Mouse (Mus musculus): ENCODE measurements around the gene Igsf21. TPM values are rescaled to one million over a fixed set of nuclear protein-coding genes. Genes with fewer than 3 reads are reported as not detected.
A peak's percentile ranks its signal among the peaks of the same experiment; 100 is the strongest.

Gene Igsf21
- total RNA-seq, 4 experiments from 2014 or later = 34.4 to 42.1 (median 38.2) TPM

GRCm38 (mm10) chr4:140200296-140200695, 46.3 kb downstream of the Igsf21 start:
- DNase-seq (ENCODE audit: low spot score in 2 of 2) = no peak

- no peak for DNase-seq (ENCODE audit: low spot score in 2 of 2)
Measured at GRCm38 (mm10) chr4:140196717-140197116, 49.9 kb downstream of the Igsf21 start.

DNA sequence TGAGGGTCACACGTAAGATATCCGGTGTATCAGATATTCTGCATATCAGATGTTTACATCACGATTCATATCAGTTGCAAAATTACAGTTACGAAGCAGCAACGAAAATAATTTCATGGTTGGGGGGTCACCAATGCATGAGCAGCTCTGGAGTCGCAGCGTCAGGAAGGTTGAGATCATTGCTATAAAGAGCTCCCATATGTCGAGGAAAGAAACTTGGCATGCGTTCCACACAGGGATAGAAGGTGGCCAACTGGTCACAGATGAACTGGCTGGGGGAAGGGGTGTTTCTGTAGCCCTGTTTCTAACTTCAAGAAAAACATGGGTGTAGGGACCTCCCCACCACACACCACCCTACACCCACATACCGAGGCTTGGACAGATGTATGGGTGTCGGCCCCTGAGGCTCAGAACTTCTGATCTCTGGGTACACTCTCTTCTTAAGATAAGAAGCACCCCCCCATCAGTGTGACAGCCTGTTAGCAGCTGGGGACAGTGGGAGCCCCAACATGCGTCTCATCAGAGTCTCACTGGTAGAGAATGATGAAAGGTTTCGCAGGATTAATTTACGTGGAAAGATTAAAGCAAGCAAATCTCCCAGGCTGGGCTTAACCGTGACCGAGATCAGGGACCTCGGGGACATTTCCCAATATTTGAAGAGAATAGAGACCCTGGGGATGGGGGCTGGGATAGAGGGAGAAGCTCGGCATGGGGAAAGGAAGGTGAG, 54.1 kb downstream of the Igsf21 start:
- no peak for DNase-seq (ENCODE audit: low spot score in 2 of 2)

GRCm38 (mm10) chr4:140189601-140190000, 57.0 kb downstream of the Igsf21 start:
- DNase-seq (ENCODE audit: low spot score in 2 of 2) = no peak

DNA sequence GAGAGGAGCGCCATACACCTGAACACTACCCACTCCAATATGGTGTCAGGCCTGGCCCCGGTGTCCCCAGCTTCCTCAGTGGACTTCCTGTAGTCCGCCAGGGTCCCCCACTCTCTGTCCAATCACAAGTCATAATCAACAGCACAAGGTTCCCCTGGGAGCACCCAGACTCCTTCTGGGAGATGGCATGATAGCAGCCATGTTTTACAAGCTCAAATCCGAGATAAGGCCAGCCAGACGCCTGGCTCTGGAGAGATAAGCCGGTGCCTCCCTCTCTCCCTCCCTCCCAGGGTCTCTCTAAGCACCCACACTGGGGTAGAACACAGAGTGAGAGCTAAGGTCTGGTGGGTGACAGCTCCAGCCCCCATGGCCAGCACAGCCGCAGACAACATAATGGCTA, 58.0 kb downstream of the Igsf21 start:
- DNase-seq (ENCODE audit: low spot score in 2 of 2) = no peak

DNA sequence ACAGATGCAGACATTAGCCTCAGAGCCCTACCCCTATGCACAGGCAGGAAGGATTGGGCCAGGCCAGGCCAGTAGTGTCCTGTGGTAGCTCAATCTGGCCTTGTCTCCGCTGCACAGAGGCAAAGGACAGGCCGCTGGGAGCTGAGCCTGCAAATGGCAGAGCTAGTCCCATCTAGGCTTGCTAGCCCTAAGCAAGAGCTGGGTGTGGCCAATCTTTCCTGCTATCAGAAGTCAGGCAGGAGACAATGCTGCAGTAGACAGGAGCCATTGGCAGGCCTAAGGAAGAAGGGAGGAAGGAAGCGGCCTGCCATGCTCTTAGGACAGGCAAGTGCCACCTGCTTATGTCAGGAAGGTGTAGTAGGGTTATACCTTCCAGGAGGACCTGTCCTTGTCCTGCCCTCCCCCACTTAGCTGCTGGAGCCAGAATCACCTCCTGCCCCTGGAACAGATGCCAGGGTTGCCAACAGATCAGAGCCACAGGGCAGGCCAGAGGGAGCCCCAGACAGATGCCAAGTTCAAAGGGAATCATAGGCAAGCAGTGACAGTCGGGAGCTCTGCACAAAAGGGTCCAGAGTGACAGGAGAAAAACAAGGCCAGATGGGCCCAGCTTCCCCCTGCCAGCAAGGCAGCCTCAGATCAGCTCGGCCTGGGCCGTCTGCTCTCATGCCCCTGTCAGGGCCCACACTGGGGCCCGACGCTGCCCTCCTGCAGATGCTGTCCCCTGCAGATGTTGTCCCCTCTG, 59.0 kb downstream of the Igsf21 start:
- no peak for DNase-seq (ENCODE audit: low spot score in 2 of 2)

DNA sequence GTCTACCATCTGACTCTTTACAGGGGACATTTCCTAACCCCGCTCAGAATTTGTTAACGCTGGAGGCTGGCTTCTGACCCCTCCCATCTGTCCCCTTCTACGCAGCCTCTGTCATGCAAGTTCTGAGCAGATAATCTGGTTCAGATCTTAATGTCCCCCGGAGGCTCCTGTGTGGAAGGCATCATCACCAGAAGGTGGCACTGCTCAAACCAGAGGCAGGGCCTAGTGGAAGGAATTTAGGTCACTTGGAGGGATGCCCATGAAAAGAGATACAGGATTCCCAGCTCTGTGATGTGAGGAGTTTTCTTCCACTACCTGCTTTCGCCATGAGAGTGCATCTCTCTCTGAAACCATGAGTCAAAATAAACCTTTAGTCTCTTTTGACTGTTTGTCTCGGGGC, 67.0 kb downstream of the Igsf21 start:
- no peak for DNase-seq (ENCODE audit: low spot score in 2 of 2)

- no peak for DNase-seq (ENCODE audit: low spot score in 2 of 2)
Measured at GRCm38 (mm10) chr4:140177055-140177454, 69.5 kb downstream of the Igsf21 start.

DNA sequence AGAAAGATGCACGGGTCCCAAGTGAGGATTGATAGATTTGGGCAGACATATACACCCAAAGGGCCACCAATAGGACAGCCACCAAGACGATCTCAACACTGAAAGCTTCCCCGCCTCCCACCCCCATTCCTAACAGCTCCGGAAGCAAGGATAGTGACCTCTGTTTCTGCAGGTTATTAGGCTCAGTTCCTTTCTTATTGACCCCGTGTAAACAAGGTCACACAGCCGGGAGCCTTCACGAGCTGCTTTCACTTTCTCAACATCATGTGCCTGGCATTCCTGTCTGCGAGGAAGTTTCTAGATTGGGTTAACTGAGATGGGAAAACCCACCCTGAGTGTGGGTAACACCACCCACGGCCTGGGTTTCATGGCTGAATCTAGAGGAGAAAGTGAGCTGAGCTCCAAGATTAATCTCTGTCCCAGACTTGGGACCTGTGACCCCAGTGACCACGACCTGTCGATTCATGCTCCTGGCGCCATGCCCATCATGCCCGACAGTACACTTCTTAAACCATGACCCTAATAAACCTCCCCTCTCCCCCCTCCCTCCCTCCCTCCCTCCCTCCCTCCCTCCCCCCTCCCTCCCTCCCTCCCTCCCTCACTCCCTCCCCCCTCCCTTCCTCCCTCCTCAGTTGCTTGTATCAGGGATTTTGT, 72.7 kb downstream of the Igsf21 start:
- DNase-seq (ENCODE audit: low spot score in 2 of 2) = no peak

- DNase-seq (ENCODE audit: low spot score in 2 of 2) = no peak
Measured at GRCm38 (mm10) chr4:140173084-140173483, 73.5 kb downstream of the Igsf21 start.

DNA sequence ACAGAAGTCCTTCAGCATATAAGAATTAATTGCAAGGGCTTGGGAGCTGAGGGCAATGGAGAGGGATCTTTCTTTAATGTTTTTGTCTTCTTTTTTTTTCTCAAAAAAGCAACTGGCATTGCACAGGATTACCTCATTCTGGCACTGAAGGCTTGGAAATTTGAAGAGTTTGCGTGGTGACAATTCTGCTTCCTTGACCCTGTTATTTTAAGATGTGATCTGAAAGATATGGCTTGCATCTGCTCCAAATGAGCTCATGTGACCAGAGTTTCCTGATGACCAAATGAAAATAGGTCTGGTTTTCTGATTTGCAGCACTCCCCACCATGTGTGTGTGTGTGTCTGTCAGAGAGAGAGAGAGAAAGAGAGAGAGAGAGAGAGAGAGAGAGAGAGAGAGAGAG, 74.7 kb downstream of the Igsf21 start:
- DNase-seq (ENCODE audit: low spot score in 2 of 2) = no peak

- no peak for DNase-seq (ENCODE audit: low spot score in 2 of 2)
Measured at GRCm38 (mm10) chr4:140171189-140171588, 75.4 kb downstream of the Igsf21 start.

DNA sequence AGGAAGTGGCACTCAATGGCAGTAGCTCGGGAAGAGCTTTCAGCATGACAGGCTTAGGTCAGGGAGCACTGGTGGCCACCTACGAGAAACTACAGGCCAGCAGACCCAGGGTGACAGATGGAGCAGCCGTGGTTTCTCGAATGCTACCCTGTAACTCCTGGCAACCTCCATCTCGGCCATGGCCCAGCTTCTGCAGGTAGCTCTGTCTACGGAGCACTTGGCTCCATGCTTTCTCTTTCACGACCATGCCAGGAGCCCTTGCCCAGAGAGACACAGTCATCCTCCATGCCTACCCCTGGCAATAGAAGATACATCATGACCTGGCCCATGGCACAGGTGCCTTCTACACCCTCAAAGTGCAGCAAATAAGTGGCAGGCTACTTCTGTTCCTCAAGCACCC, 80.7 kb downstream of the Igsf21 start:
- no peak for DNase-seq (ENCODE audit: low spot score in 2 of 2)

- no peak for DNase-seq (ENCODE audit: low spot score in 2 of 2)
Measured at GRCm38 (mm10) chr4:140164662-140165061, 81.9 kb downstream of the Igsf21 start.

DNA sequence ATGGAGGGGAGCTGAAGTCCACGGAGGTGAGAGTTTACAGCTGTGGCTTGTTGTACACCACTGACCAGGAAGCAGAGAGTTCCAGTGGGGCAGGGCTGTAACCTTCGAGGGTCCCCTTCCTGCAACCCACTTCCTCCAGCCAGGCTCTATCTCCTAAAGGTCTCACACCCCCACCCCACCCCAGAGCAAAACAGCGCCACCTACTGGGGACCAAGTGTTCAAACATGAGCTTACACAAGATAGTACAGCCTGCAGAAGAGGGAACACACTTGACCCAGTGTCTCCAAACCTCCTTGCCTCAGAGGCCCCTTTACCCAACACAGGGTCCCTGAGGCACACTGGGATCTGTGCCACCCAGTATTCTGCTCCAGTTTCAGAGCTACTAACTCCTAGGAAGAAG, 87.0 kb downstream of the Igsf21 start:
- no peak for DNase-seq (ENCODE audit: low spot score in 2 of 2)

GRCm38 (mm10) chr4:140154899-140155463, 91.6 kb downstream of the Igsf21 start:
- no peak for DNase-seq (ENCODE audit: low spot score in 2 of 2)

DNA sequence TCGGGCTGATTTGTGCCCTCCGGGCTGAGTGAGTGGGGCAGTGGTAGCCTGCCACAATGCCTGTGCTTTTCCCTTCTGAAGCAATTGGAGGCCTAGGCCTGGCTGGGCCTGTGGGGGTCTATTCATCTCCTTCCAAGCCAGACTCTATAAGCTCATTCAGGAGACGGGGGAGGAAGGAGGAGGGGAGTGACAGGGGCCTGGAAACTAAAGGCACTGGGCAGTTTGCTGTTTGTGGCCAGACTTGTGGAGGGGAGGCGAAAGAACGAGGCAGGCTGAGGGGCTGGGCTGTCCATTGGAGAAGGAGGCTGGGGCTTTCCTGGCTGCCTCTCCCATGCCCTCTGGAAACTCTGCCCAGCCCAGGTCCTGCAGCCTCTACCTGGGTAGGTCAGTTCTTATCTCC, 92.1 kb downstream of the Igsf21 start:
- DNase-seq (ENCODE audit: low spot score in 2 of 2) = peak in 1 of 2 experiments; percentile 18

DNA sequence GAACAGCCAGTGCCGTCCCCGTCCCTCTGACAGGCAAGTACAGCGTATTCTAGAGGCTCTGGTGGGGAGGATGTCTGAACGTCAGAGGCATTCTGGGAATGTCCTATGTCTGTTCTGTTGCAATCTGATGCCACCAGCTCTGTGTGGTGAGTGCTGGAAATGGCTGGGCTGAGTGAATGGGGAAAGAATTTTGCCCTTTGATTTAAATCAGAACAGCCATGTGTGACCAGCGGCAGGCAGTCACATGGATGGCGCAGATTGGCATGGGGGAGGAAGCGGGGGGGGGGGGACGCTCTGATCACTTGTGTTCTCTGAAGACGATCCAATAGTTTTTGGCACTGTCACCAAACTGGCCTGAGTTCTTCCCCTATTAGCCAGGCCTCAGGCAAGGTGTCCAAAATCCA, 92.9 kb downstream of the Igsf21 start:
- peak in 1 of 2 experiments; percentile 33 for DNase-seq (ENCODE audit: low spot score in 2 of 2)

DNA sequence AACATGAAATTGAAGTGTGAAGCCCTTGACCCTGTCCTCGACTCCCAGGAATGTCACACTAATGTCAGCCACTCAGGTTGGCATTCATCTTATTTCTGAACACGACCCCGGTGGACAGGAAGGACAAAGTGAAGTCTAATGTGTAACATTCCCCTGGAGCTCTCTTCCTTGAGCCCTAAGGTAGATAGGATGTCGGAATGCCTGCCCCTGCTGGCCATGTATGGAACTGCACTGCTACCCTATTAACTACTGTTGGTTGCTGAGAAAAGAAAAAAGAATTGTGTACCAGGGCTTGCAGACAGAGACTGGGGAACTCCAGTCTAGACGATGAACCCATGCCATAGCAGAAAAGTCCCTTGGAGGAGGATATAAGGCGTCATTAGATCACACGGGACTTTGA, 93.5 kb downstream of the Igsf21 start:
- peak in 1 of 2 experiments; percentile 67 for DNase-seq (ENCODE audit: low spot score in 2 of 2)

GRCm38 (mm10) chr4:140149706-140150105, 96.9 kb downstream of the Igsf21 start:
- no peak for DNase-seq (ENCODE audit: low spot score in 2 of 2)

- DNase-seq (ENCODE audit: low spot score in 2 of 2) = peak in 1 of 2 experiments; percentile 26
Measured at GRCm38 (mm10) chr4:140147857-140148695, 98.5 kb downstream of the Igsf21 start.
